Mouse (Mus musculus) heart, embryonic 13.5 days (tissue): ENCODE results near the gene Pitpnc1. TPM values are rescaled to one million over a fixed set of nuclear protein-coding genes. Genes with fewer than 3 reads are reported as not detected.
A peak's percentile ranks its signal among the peaks of the same experiment; 100 is the strongest.

Source experiments
- ATAC-seq: fragments of 200-750 bp; cut with Nextera tagmentation; 2 replicates; pipeline ENCODE4 v1.8.0; 2017; ENCODE audit warnings: moderate TSS enrichment; ENCODE audit not compliant: insufficient number of reproducible peaks, low FRiP score, low TSS enrichment; ENCODE audit errors: extremely low read depth
- H3K27ac ChIP-seq: fragments of 300-500 bp; sonication (generic); replicated peaks from 2 replicates; pipeline ENCODE4 v1.5.1; 2015; ENCODE audit warnings: moderate library complexity, mild to moderate bottlenecking, inconsistent platforms
- H3K27me3 ChIP-seq: fragments of 300-500 bp; sonication (generic); replicated peaks from 2 replicates; pipeline ENCODE4 v1.6.1; 2015; ENCODE audit warnings: mild to moderate bottlenecking, inconsistent platforms
- H3K36me3 ChIP-seq: fragments of 300-500 bp; sonication (generic); 2 replicates; pipeline ENCODE4 v1.6.1; 2015; ENCODE audit warnings: mild to moderate bottlenecking, inconsistent platforms
- H3K4me1 ChIP-seq: fragments of 300-500 bp; sonication (generic); 2 replicates; pipeline ENCODE4 v1.6.1; 2015; ENCODE audit warnings: inconsistent platforms
- H3K4me2 ChIP-seq: fragments of 300-500 bp; sonication (generic); 2 replicates; pipeline ENCODE4 v1.6.1; 2015; ENCODE audit warnings: inconsistent platforms, mild to moderate bottlenecking, moderate library complexity
- H3K4me3 ChIP-seq: fragments of 300-500 bp; sonication (generic); 2 replicates; pipeline ENCODE4 v1.5.1; 2015; ENCODE audit warnings: moderate library complexity, mild to moderate bottlenecking, inconsistent platforms
- H3K9ac ChIP-seq: fragments of 300-500 bp; sonication (generic); 2 replicates; pipeline ENCODE4 v1.6.1; 2015; ENCODE audit warnings: inconsistent platforms, mild to moderate bottlenecking, moderate library complexity
- H3K9me3 ChIP-seq: fragments of 300-500 bp; sonication (generic); 2 replicates; pipeline ENCODE4 v1.6.1; 2016; ENCODE audit warnings: inconsistent platforms
- WGBS: fragments of 180-500 bp; shearing (Covaris S2); methylation state at CpG from one replicate; pipeline ENCODE4 v1.1.7; 2015; ENCODE audit warnings: mixed read lengths; 5-methylcytosine and 5-hydroxymethylcytosine counted together
- polyA plus RNA-seq: library from polyadenylated mRNA; unstranded; fragments of >200 nt; fragmentation: Nextera tagmentation; extraction: Ambion mirVana; gene quantifications from 2 replicates; pipeline ENCODE4 v1.2.1, GENCODE M21; 2015

Pitpnc1 gene
- polyA plus RNA-seq, 1 experiment from 2014 or later = 9.3 TPM

- H3K4me3 ChIP-seq = no peak overlapping the region
- no peak overlapping the region for H3K4me2 ChIP-seq
- 77% methylated on average over 11 of the region's 11 CpGs for WGBS
- H3K9ac ChIP-seq = no peak overlapping the region
- H3K27me3 ChIP-seq = no peaks in the 10 kb centered on the region
- ATAC-seq = no peak
- H3K9me3 ChIP-seq = no peaks in the 10 kb centered on the region
- H3K4me1 ChIP-seq = peaks cover 6% of the 10 kb centered on the region; the same call in 1 of the 2 replicates
- H3K27ac ChIP-seq = no peak overlapping the region
- H3K36me3 ChIP-seq = peaks cover 17% of the 10 kb centered on the region
Observed at GRCm38 (mm10) chr11:107287215-107288185, 183.0 kb downstream of the Pitpnc1 start.

GRCm38 (mm10) chr11:107285731-107286130, 184.8 kb downstream of the Pitpnc1 start:
- 64% methylated on average over 7 of the region's 7 CpGs for WGBS
- Histone ChIP-seq H3K4me1 (peaks cover 6% of the 10 kb centered on the region; the same call in 1 of the 2 replicates), H3K9ac (no peak overlapping the region), H3K36me3 (peaks cover 17% of the 10 kb centered on the region), H3K4me3 (no peak overlapping the region), H3K9me3 (no peaks in the 10 kb centered on the region), H3K27ac (no peak overlapping the region), H3K4me2 (no peak overlapping the region), H3K27me3 (no peaks in the 10 kb centered on the region)
- ATAC-seq = no peak

- Histone ChIP-seq H3K4me2 (no peak overlapping the region), H3K27me3 (no peaks in the 10 kb centered on the region), H3K4me1 (peaks cover 6% of the 10 kb centered on the region; the same call in 1 of the 2 replicates), H3K9ac (no peak overlapping the region), H3K9me3 (no peaks in the 10 kb centered on the region), H3K27ac (no peak overlapping the region), H3K4me3 (no peak overlapping the region), H3K36me3 (peaks cover 4% of the 10 kb centered on the region; the same call in 1 of the 2 replicates)
- ATAC-seq = no peak
- 83% methylated on average over 3 of the region's 3 CpGs for WGBS
Observed at GRCm38 (mm10) chr11:107283632-107284031, 186.9 kb downstream of the Pitpnc1 start.

GRCm38 (mm10) chr11:107282481-107282880, 188.0 kb downstream of the Pitpnc1 start:
- Histone ChIP-seq H3K27ac (no peak overlapping the region), H3K9me3 (no peaks in the 10 kb centered on the region), H3K36me3 (no peaks in the 10 kb centered on the region), H3K4me1 (peaks cover 6% of the 10 kb centered on the region; the same call in 1 of the 2 replicates), H3K4me3 (no peak overlapping the region), H3K27me3 (no peaks in the 10 kb centered on the region), H3K4me2 (no peak overlapping the region), H3K9ac (no peak overlapping the region)
- WGBS = 80% methylated on average over 7 of the region's 7 CpGs
- no peak for ATAC-seq

GRCm38 (mm10) chr11:107279258-107279657, 191.2 kb downstream of the Pitpnc1 start:
- Histone ChIP-seq H3K36me3 (no peaks in the 10 kb centered on the region), H3K4me2 (no peak overlapping the region), H3K27me3 (no peaks in the 10 kb centered on the region), H3K9ac (no peak overlapping the region), H3K4me1 (peaks cover 29% of the 10 kb centered on the region), H3K9me3 (no peaks in the 10 kb centered on the region), H3K27ac (no peak overlapping the region), H3K4me3 (no peak overlapping the region)
- ATAC-seq = no peak
- WGBS = 69% methylated on average over 8 of the region's 8 CpGs

- no peak overlapping the region for H3K4me3 ChIP-seq
- H3K36me3 ChIP-seq = no peaks in the 10 kb centered on the region
- H3K9ac ChIP-seq = no peak overlapping the region
- 44% methylated on average over 7 of the region's 7 CpGs for WGBS
- no peaks in the 10 kb centered on the region for H3K27me3 ChIP-seq
- H3K4me2 ChIP-seq = no peak overlapping the region
- H3K9me3 ChIP-seq = no peaks in the 10 kb centered on the region
- no peak for ATAC-seq
- H3K27ac ChIP-seq = no peak overlapping the region
- peaks cover 47% of the 10 kb centered on the region for H3K4me1 ChIP-seq
Observed at GRCm38 (mm10) chr11:107276898-107277297, 193.6 kb downstream of the Pitpnc1 start.

GRCm38 (mm10) chr11:107276337-107276736, 194.2 kb downstream of the Pitpnc1 start:
- no peak for ATAC-seq
- Histone ChIP-seq H3K4me1 (peaks cover 50% of the 10 kb centered on the region), H3K36me3 (no peaks in the 10 kb centered on the region), H3K9ac (no peak overlapping the region), H3K27me3 (no peaks in the 10 kb centered on the region), H3K9me3 (no peaks in the 10 kb centered on the region), H3K4me3 (no peak overlapping the region), H3K4me2 (no peak overlapping the region), H3K27ac (no peak overlapping the region)
- 66% methylated on average over 3 of the region's 3 CpGs for WGBS

- H3K4me3 ChIP-seq = no peak overlapping the region
- H3K27ac ChIP-seq = no peak overlapping the region
- no peak overlapping the region for H3K4me2 ChIP-seq
- 14% methylated on average over 6 of the region's 6 CpGs for WGBS
- no peak overlapping the region for H3K9ac ChIP-seq
- ATAC-seq = no peak
- no peaks in the 10 kb centered on the region for H3K9me3 ChIP-seq
- no peaks in the 10 kb centered on the region for H3K36me3 ChIP-seq
- no peaks in the 10 kb centered on the region for H3K27me3 ChIP-seq
- peaks cover 50% of the 10 kb centered on the region for H3K4me1 ChIP-seq
Observed at GRCm38 (mm10) chr11:107275902-107276301, 194.6 kb downstream of the Pitpnc1 start.

- no peaks in the 10 kb centered on the region for H3K9me3 ChIP-seq
- no peak for ATAC-seq
- WGBS = 61% methylated on average over 9 of the region's 9 CpGs
Observed at GRCm38 (mm10) chr11:107274206-107274605, 196.3 kb downstream of the Pitpnc1 start.

GRCm38 (mm10) chr11:107272351-107272975, 198.0 kb downstream of the Pitpnc1 start:
- Histone ChIP-seq H3K36me3 (peaks cover 5% of the 10 kb centered on the region; the same call in 1 of the 2 replicates), H3K4me1 (peaks cover 50% of the 10 kb centered on the region), H3K27me3 (no peaks in the 10 kb centered on the region), H3K9me3 (peaks cover 6% of the 10 kb centered on the region; the same call in 1 of the 2 replicates), H3K4me2 (peak overlapping the region; percentile 33), H3K4me3 (no peak overlapping the region), H3K9ac (no peak overlapping the region), H3K27ac (peak overlapping the region; percentile 53)
- no peak for ATAC-seq
- 40% methylated on average over 11 of the region's 11 CpGs for WGBS

More at GRCm38 (mm10) chr11:107274206-107274605, 196.3 kb downstream of the Pitpnc1 start:
- H3K4me1 ChIP-seq = peaks cover 50% of the 10 kb centered on the region
- no peak overlapping the region for H3K9ac ChIP-seq
- H3K36me3 ChIP-seq = no peaks in the 10 kb centered on the region
- no peak overlapping the region for H3K4me2 ChIP-seq
- H3K27ac ChIP-seq = no peak overlapping the region
- H3K4me3 ChIP-seq = no peak overlapping the region
- no peaks in the 10 kb centered on the region for H3K27me3 ChIP-seq

GRCm38 (mm10) chr11:107270564-107270963, 199.9 kb downstream of the Pitpnc1 start:
- ATAC-seq = no peak
- Histone ChIP-seq H3K4me2 (no peak overlapping the region), H3K9ac (no peak overlapping the region), H3K27ac (no peak overlapping the region), H3K36me3 (peaks cover 5% of the 10 kb centered on the region; the same call in 1 of the 2 replicates), H3K9me3 (peaks cover 6% of the 10 kb centered on the region; the same call in 1 of the 2 replicates), H3K4me1 (peaks cover 33% of the 10 kb centered on the region), H3K27me3 (no peaks in the 10 kb centered on the region), H3K4me3 (no peak overlapping the region)
- WGBS = 81% methylated on average over 9 of the region's 9 CpGs
